Mouse (Mus musculus): ENCODE data around the gene Cwc22.

DNA sequence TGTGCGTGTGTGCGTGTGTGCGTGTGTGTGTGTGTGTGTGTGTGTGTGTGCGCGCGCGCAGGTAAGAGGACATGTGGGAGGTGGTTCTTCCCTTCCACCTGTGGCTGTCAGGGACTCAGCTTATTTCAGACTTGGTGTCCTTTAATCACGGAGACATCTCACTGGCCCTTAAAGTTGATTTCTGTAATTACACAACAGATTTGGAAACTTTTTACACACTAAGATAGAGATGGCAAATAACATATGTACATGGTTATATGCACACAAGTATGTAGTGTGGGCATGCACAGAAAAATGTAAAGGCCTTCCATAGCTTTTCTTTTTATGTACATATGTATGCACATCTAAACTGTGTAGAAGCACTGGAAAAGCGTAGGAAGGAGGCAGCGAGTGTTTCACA lies 41.7 kb downstream of the Cwc22 start:
- TF ChIP-seq CTCF (IDR thresholded peaks at IDR 0.05; ENCODE audit: low read depth) (no peak), EP300 (IDR thresholded peaks at IDR 0.05; ENCODE audit: low read depth) (no peak)

Measured in heart, postnatal 0 days (tissue).